Mouse (Mus musculus): Measurements from ENCODE around the gene 1810030O07Rik. TPM values are rescaled to one million over a fixed set of nuclear protein-coding genes. Genes with fewer than 3 reads are reported as not detected.
"Not testable (repeated sequence)": the region's sequence is repeated elsewhere in the genome, so short reads cannot be mapped to it uniquely, and the experiment has no call there.

1810030O07Rik gene
- polyA plus RNA-seq (2015; fragmentation: Nextera tagmentation; extraction: Ambion mirVana), result 24.3 and 27.5 TPM in 2 replicates

DNA sequence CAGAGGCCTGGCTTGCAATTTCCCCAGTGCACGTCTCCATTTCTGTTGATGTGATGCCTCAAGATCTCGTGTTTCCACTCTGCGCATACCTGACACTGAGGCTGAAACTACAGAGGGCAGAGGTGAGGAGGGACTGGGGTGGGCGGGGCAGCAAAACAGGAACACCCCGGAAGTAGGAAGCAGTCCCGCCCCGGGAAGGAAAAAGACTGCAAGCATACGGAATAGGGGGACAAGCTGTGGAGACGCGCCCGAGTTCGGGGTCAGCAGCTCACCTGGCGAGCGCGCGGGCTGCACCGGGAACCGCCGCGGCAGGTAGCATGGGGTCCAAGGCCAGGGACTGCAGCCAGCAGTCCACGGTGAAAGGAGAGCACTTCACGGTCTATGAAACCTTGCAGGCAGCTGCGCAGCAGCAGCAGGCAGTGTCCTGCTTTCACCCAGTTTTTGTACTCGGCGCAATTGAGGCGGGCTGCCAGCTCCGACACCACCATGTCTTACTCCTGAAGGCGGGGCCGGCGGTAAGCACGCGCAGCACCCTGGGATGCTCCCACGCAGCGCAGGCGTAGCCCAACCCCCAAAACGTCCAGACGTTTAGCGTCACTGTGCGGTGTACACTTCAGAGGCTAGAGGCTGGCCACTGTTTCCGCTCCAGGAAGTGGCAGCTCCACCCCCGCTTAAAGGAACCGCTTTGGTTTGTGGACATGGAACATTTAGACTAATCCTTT is at the start of gene 1810030O07Rik:
Gene 1810030O07Rik (minus strand): TSS at position 615 of the 722 bp plus-strand sequence.
- no peaks in the 10 kb centered on the region for H3K27me3 ChIP-seq (replicated peaks)
- H3K4me3 ChIP-seq (replicated peaks), result peak within 1 kb of the TSS; percentile 64
- H3K36me3 ChIP-seq, result no peaks in the 10 kb centered on the region
- 13% methylated on average over 41 of the region's 42 CpGs for WGBS
- peak; percentile 100 for ATAC-seq (ENCODE audit: low FRiP score)
- H3K9me3 ChIP-seq (replicated peaks), result no peaks in the 10 kb centered on the region
- peak within 1 kb of the TSS; percentile 86 for H3K27ac ChIP-seq (replicated peaks)
- peaks cover 10% of the 10 kb centered on the region for H3K4me1 ChIP-seq
- H3K4me2 ChIP-seq, result peak within 1 kb of the TSS; percentile 60
- peak within 1 kb of the TSS; percentile 71 for H3K9ac ChIP-seq (replicated peaks)

DNA sequence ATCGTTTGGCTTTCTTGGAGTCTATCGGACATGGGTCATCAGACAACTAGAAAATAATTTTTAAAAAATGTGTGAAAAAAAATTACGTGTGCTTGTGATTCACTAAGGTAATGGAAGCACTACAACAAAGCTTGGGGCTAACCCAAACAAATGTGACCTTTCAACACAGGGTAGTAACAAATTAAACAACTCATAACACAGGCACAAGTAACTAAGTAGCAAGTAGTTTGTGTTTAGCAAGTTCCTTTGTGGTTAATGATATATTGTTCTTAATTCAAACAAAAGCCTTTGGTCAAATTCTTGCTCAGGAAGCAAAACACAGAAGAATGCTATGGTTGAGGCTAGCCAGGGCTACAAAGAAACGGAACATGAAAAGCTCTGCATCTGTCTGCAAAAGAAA is 42.6 kb upstream of the 1810030O07Rik start:
- 81% methylated on average over 4 of the region's 4 CpGs for WGBS
- no peaks in the 10 kb centered on the region for H3K27me3 ChIP-seq (replicated peaks)
- ATAC-seq (ENCODE audit: low FRiP score), result no peak
- H3K4me2 ChIP-seq, result no peak overlapping the region
- no peak overlapping the region for H3K27ac ChIP-seq (replicated peaks)
- no peaks in the 10 kb centered on the region for H3K9me3 ChIP-seq (replicated peaks)
- H3K9ac ChIP-seq (replicated peaks), result no peak overlapping the region
- H3K4me1 ChIP-seq, result no peaks in the 10 kb centered on the region
- H3K4me3 ChIP-seq (replicated peaks), result no peak overlapping the region
- peaks cover 22% of the 10 kb centered on the region; the same call in 1 of the 2 replicates for H3K36me3 ChIP-seq

DNA sequence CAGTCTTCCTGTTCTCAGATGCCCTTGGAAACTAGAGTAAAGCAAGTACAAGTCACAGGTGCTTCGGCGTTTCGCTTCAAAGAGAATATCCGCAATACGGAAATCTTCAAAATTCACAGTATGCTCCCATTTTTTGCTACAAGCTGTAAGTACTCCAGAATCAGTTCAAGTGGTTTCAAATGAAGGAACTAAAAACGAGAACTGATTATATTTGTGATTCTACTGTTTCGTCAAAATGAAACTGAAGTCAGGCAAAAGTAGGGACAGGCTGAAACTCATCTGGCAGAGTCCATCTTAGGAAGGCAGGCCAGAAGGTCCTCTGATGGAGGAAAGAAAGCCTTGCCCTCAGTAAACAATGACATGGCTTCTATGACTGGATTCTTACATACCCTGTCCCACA is 40.3 kb upstream of the 1810030O07Rik start:
- H3K9me3 ChIP-seq (replicated peaks), result no peaks in the 10 kb centered on the region
- H3K27me3 ChIP-seq (replicated peaks), result no peaks in the 10 kb centered on the region
- no peak overlapping the region for H3K9ac ChIP-seq (replicated peaks)
- WGBS, result 95% methylated on average over 7 of the region's 7 CpGs
- H3K4me3 ChIP-seq (replicated peaks), result no peak overlapping the region
- peaks cover 26% of the 10 kb centered on the region; the same call in 1 of the 2 replicates for H3K36me3 ChIP-seq
- ATAC-seq (ENCODE audit: low FRiP score), result no peak
- no peak overlapping the region for H3K4me2 ChIP-seq
- no peak overlapping the region for H3K27ac ChIP-seq (replicated peaks)
- no peaks in the 10 kb centered on the region for H3K4me1 ChIP-seq

DNA sequence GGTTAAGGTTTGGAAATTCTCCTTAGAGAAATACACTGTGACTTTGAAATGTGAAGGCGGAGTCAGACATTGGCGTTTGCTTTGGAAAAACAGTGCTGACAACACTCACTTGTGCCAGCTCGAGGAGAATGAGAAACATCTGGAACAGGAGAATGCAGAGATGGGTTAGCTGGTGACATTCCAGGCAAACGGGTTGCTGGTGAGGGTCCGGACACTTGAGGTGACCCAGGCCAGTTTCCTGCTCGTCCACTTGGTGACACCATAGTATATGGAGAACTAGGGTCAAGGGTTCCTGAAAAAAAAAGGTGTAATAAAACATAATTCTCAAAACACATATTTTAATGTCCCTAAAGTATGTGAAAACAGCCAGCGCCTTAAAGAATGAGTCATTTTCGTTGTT is 13.4 kb upstream of the 1810030O07Rik start:
- 85% methylated on average over 8 of the region's 8 CpGs for WGBS
- Histone ChIP-seq H3K4me2 (no peak overlapping the region), H3K27me3 (replicated peaks) (no peaks in the 10 kb centered on the region), H3K9ac (replicated peaks) (no peak overlapping the region), H3K27ac (replicated peaks) (no peak overlapping the region), H3K9me3 (replicated peaks) (no peaks in the 10 kb centered on the region), H3K4me3 (replicated peaks) (no peak overlapping the region), H3K36me3 (0 out of 2 replicates have a peak, but pooled peaks cover 3% of the 10 kb centered on the region), H3K4me1 (no peaks in the 10 kb centered on the region)
- ATAC-seq (ENCODE audit: low FRiP score), result no peak

DNA sequence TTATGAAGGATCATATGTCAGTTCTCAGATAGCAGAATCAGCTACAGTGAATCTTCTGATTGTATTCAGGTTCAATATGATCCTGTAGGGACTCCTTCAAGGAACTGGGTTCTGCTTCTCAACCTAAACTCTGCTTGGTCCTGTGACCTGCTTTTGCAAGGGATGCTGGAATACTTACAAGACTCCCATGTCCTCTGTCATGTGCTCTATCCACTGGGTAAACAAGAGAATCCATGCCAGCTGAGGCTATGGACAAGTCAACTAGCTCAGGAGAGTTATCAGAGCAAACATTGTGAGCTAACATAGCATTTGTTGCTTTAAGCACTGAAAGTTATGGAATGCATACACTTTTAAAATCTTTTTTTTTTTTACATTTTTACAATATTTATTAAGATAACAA is 12.6 kb upstream of the 1810030O07Rik start:
- H3K4me1 ChIP-seq, result no peaks in the 10 kb centered on the region
- H3K36me3 ChIP-seq, result 0 out of 2 replicates have a peak, but pooled peaks cover 3% of the 10 kb centered on the region
- no peaks in the 10 kb centered on the region for H3K9me3 ChIP-seq (replicated peaks)
- H3K27me3 ChIP-seq (replicated peaks), result no peaks in the 10 kb centered on the region
- no peak for ATAC-seq (ENCODE audit: low FRiP score)
- H3K4me3 ChIP-seq (replicated peaks), result no peak overlapping the region
- H3K27ac ChIP-seq (replicated peaks), result no peak overlapping the region
- no peak overlapping the region for H3K9ac ChIP-seq (replicated peaks)
- H3K4me2 ChIP-seq, result no peak overlapping the region

DNA sequence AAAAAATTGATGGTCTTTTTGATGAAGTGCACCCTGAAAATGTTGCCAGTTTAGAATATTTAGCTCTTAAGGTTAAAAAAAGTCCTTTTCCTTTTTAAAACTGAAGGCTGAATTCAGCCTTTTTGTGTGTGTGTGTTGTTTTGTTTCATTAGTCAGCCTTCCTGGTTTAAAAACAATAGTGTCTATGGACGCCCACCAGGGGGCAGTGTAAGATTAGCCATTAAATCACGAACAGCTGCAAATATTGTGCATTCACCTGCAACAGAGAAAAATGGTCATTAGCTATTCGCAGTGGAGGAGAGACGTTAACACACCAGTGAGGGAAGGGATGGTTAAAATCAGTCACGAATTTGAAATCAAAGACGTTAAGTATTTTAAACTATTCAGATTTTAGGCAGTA is 3.9 kb upstream of the 1810030O07Rik start:
- no peaks in the 10 kb centered on the region for H3K9me3 ChIP-seq (replicated peaks)
- no peak overlapping the region for H3K27ac ChIP-seq (replicated peaks)
- WGBS, result 27% methylated on average over 6 of the region's 6 CpGs
- H3K9ac ChIP-seq (replicated peaks), result no peak overlapping the region
- H3K4me3 ChIP-seq (replicated peaks), result no peak overlapping the region
- no peak for ATAC-seq (ENCODE audit: low FRiP score)
- H3K36me3 ChIP-seq, result 0 out of 2 replicates have a peak, but pooled peaks cover 3% of the 10 kb centered on the region
- H3K4me1 ChIP-seq, result peaks cover 10% of the 10 kb centered on the region
- no peaks in the 10 kb centered on the region for H3K27me3 ChIP-seq (replicated peaks)
- H3K4me2 ChIP-seq, result no peak overlapping the region

DNA sequence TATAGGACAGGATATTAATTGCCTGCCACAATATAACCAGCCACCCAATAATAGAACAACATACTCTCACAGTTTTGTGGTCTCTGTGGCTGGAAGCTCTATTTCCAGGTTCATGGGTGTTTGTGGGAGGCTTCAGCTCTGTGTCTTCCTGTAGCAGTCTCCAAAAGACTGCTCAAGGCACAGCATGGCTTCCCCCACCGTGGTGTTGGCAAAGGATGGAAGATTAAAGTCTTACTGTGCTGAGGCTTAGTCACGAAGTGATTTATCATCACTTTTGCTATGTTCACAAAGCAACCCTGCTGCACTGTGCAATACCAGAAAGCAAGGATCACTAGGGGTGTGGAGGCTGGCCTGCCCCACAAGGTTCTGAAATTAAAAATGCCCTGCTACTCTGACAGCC is 19.6 kb downstream of the 1810030O07Rik start:
- H3K9me3 ChIP-seq (replicated peaks), result no peaks in the 10 kb centered on the region
- no peak overlapping the region for H3K9ac ChIP-seq (replicated peaks)
- H3K4me1 ChIP-seq, result no peaks in the 10 kb centered on the region
- H3K27me3 ChIP-seq (replicated peaks), result no peaks in the 10 kb centered on the region
- no peak overlapping the region for H3K4me2 ChIP-seq
- H3K36me3 ChIP-seq, result peaks cover 17% of the 10 kb centered on the region
- H3K27ac ChIP-seq (replicated peaks), result no peak overlapping the region
- ATAC-seq (ENCODE audit: low FRiP score), result no peak
- H3K4me3 ChIP-seq (replicated peaks), result no peak overlapping the region
- 56% methylated on average over 2 of the region's 2 CpGs for WGBS

DNA sequence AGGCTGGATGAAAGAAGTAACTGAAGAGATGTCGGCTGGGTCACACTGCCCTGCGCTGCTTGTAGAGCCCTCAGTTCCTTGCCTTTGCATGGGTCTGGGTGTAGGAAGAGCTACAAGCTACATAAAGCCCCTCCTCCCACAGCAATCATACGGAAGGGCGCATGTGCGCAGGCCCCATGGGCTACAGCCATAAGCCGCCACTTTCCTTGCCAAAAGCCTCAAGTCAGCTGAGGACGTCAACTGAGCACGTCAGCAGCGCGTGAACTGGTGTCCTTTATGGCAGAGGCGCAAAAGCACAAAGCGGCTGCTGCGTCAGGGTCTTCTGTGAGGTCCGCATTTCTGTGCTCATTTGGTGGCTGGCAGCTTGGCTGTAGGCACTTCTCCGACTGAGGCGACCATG is 21.6 kb downstream of the 1810030O07Rik start:
- Histone ChIP-seq H3K27me3 (replicated peaks) (no peaks in the 10 kb centered on the region), H3K9ac (replicated peaks) (no peak overlapping the region), H3K4me1 (no peaks in the 10 kb centered on the region), H3K4me3 (replicated peaks) (no peak overlapping the region), H3K9me3 (replicated peaks) (no peaks in the 10 kb centered on the region), H3K27ac (replicated peaks) (no peak overlapping the region), H3K36me3 (peaks cover 8% of the 10 kb centered on the region; the same call in 1 of the 2 replicates), H3K4me2 (no peak overlapping the region)
- 93% methylated on average over 16 of the region's 16 CpGs for WGBS
- ATAC-seq (ENCODE audit: low FRiP score), result no peak

DNA sequence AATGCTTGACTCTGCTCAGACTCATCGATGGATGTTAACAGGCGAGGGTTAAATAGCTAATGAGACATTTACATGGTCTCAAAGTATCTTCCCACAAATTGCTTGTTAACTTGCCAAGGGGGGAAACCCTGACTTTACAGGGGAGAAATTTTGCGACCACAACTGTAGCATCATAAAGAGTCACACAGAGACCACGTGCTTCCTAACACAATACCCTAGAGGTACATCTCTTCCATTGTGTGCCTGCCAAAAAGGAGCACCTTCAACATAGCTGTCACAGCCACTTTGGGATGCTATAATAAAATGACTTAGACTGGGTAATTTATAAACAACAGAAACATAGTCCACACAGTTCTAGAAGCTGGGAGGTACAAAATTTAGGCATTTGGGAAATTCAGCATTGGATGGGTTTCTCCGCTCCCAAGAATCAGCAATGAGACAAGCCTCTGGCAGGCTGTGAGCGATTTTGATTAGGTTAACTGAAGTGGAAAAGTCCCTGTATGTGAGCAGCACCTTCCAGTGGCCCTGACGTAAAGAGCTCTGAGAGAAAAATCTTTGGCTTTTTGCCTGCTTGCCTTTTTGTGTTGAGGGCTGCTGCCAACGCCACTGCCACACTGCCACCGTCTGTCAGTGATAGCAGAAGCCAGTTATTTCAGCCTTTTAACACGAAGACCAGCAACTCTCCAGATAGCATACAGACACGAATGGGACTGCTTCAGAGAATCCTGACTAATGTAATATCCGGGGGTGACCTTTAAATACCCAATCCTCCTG is 27.8 kb downstream of the 1810030O07Rik start:
- Histone ChIP-seq H3K4me1 (no peaks in the 10 kb centered on the region), H3K9me3 (replicated peaks) (no peaks in the 10 kb centered on the region), H3K27ac (replicated peaks) (no peak overlapping the region; the same call in 1 of the 2 replicates), H3K27me3 (replicated peaks) (no peaks in the 10 kb centered on the region), H3K4me2 (no peak overlapping the region), H3K36me3 (no peaks in the 10 kb centered on the region), H3K4me3 (replicated peaks) (no peak overlapping the region), H3K9ac (replicated peaks) (no peak overlapping the region)
- 50% methylated on average over 12 of the region's 12 CpGs for WGBS
- peak; percentile 35; the same call in 1 of the 2 replicates for ATAC-seq (ENCODE audit: low FRiP score)

DNA sequence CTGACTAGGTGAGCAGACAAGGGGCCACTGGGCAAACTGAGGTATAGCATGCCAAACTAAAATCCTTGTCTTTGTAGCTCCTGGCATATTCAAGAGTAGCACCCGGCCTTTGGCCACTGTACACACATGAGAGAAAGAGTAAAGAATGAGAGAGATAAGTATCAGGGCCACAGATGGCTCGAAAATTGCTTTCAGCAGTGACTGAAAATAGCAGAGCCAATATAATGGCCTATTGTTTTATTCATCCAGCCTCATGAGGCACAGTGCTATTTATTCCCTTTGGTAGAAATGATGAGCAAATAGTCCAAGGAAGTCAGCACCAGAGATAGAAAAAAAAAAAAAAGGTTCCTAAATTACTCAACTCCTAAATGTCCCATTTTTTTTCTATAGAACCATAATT is 28.5 kb downstream of the 1810030O07Rik start:
- no peak for ATAC-seq (ENCODE audit: low FRiP score)
- H3K4me3 ChIP-seq (replicated peaks), result no peak overlapping the region
- no peak overlapping the region for H3K27ac ChIP-seq (replicated peaks)
- no peaks in the 10 kb centered on the region for H3K4me1 ChIP-seq
- no peaks in the 10 kb centered on the region for H3K36me3 ChIP-seq
- WGBS, result 31% methylated on average over 2 of the region's 2 CpGs
- no peak overlapping the region for H3K9ac ChIP-seq (replicated peaks)
- no peak overlapping the region for H3K4me2 ChIP-seq
- no peaks in the 10 kb centered on the region for H3K9me3 ChIP-seq (replicated peaks)
- H3K27me3 ChIP-seq (replicated peaks), result no peaks in the 10 kb centered on the region

DNA sequence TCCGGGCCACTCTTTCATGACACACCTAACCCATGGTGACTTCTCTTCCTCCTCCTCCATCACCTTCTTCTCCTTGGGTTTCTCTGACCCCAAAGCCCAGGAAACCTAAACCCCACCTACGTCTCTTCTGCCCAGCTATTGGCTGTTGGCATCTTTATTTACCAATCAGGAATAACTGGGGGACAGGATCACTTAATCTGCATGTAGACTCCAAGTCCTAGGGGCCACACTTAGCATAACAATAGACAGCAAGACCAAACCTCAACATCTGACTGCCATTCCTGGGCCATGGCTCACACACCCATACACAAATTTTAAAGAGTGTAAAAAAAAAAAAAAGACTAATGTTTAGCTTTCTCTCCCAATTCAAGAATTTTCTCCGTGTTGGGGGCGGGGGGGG is 48.3 kb downstream of the 1810030O07Rik start:
- H3K9ac ChIP-seq (replicated peaks), result no peak overlapping the region
- no peaks in the 10 kb centered on the region for H3K27me3 ChIP-seq (replicated peaks)
- no peak overlapping the region for H3K27ac ChIP-seq (replicated peaks)
- no peak overlapping the region for H3K4me2 ChIP-seq
- H3K9me3 ChIP-seq (replicated peaks), result no peaks in the 10 kb centered on the region
- no peak for ATAC-seq (ENCODE audit: low FRiP score)
- H3K4me3 ChIP-seq (replicated peaks), result no peak overlapping the region
- H3K4me1 ChIP-seq, result no peaks in the 10 kb centered on the region
- WGBS, result 71% methylated on average over 3 of the region's 4 CpGs
- no peaks in the 10 kb centered on the region for H3K36me3 ChIP-seq

DNA sequence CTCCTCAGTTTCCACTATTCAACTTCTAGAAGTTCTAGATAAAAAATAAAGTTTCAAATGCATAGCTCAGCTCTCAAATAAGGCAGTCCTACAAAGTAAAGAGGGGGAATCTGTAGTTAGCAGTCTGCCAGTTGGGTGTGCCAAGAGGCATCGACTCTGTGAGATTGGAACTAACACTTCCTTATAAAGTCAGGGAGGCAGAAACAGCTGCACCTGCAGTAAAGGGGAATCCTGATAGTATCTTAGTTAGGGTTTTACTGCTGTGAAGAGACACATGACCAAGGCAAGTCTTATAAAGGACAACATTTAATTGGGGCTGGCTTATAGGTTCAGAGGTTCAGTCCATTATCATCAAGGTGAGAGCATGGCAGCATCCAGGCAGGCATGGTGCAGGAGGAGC is 61.1 kb downstream of the 1810030O07Rik start:
- not testable (repeated sequence) for H3K27ac ChIP-seq (replicated peaks); H3K9me3 ChIP-seq (replicated peaks); H3K27me3 ChIP-seq (replicated peaks); H3K4me3 ChIP-seq (replicated peaks); ATAC-seq (ENCODE audit: low FRiP score); H3K4me2 ChIP-seq; H3K9ac ChIP-seq (replicated peaks); H3K4me1 ChIP-seq; H3K36me3 ChIP-seq
- WGBS, result 87% methylated on average over 1 of the region's 1 CpGs

Data from neural tube, embryonic 15.5 days (tissue).